Mouse (Mus musculus) ES-E14 (cell line): ENCODE results near the gene Syt3. TPM values are rescaled to one million over a fixed set of nuclear protein-coding genes. Genes with fewer than 3 reads are reported as not detected.
A peak's percentile ranks its signal among the peaks of the same experiment; 100 is the strongest.

Experiments used
- DNase-seq: peaks from one replicate; pipeline ENCODE4 v3.0.0-alpha.2; 2013; ENCODE audit warnings: low read depth, low spot score
- H3K27ac ChIP-seq: 2 replicates; pipeline ENCODE4 v1.5.1; 2012; ENCODE audit warnings: low read depth, mild to moderate bottlenecking, low read length, moderate library complexity, mixed read lengths; ENCODE audit not compliant: poor library complexity, insufficient read depth, severe bottlenecking
- H3K36me3 ChIP-seq: 2 replicates; pipeline ENCODE4 v1.6.1; 2012; ENCODE audit warnings: mild to moderate bottlenecking, low read length, moderate library complexity, mixed read lengths; ENCODE audit not compliant: control insufficient read depth, poor library complexity, insufficient read depth, severe bottlenecking
- H3K4me1 ChIP-seq, 2 experiments: fragments of 150-350 bp in 1 of 2; sonication (generic) in 1 of 2; 2 replicates each; pipeline ENCODE4 v1.6.1; 2012; ENCODE audit warnings: low read length in 2 of 2, mild to moderate bottlenecking in 1 of 2, mixed read lengths in 1 of 2; ENCODE audit not compliant: control insufficient read depth in 2 of 2, insufficient read depth in 2 of 2, poor library complexity in 1 of 2
- H3K4me3 ChIP-seq, 2 experiments: fragments of 150-350 bp in 1 of 2; sonication (generic) in 1 of 2; 2 replicates each; pipeline ENCODE4 v1.5.1; 2012; ENCODE audit warnings: low read length in 2 of 2, low read depth in 1 of 2, mild to moderate bottlenecking in 1 of 2, mixed read lengths in 1 of 2; ENCODE audit not compliant: insufficient read depth in 1 of 2, poor library complexity in 1 of 2, severe bottlenecking in 1 of 2
- H3K9ac ChIP-seq: 2 replicates; pipeline ENCODE4 v1.6.1; 2012; ENCODE audit warnings: low read depth, mild to moderate bottlenecking, low read length, mixed read lengths; ENCODE audit not compliant: poor library complexity, insufficient read depth, severe bottlenecking
- H3K9me3 ChIP-seq: fragments of 150-350 bp; sonication (generic); 2 replicates; pipeline ENCODE4 v1.6.1; 2012; ENCODE audit warnings: low read depth, mild to moderate bottlenecking, low read length; ENCODE audit not compliant: control insufficient read depth, insufficient read depth
- CHD2 ChIP-seq: IDR thresholded peaks from 2 replicates; pipeline ENCODE4 v1.6.1; 2014; ENCODE audit warnings: mild to moderate bottlenecking, low read depth, low read length, inconsistent platforms
- HCFC1 ChIP-seq: IDR thresholded peaks from 2 replicates; pipeline ENCODE4 v1.6.1; 2012; ENCODE audit warnings: low read length, inconsistent platforms, borderline replicate concordance; ENCODE audit not compliant: insufficient read depth
- MAFK ChIP-seq: IDR thresholded peaks from 2 replicates; pipeline ENCODE4 v1.6.1; 2014; ENCODE audit warnings: mild to moderate bottlenecking, low read depth, low read length, inconsistent platforms; ENCODE audit not compliant: insufficient read depth
- ZC3H11A ChIP-seq: IDR thresholded peaks from 2 replicates; pipeline ENCODE4 v1.6.1; 2012; ENCODE audit warnings: low read depth, mild to moderate bottlenecking, inconsistent platforms, low read length, borderline replicate concordance
- ZNF384 ChIP-seq: IDR thresholded peaks from 2 replicates; pipeline ENCODE4 v1.6.1; 2012; ENCODE audit warnings: low read depth, low read length, inconsistent platforms
- in situ Hi-C, 2 experiments: fragments of 600-800 bp; cut with MboI; formaldehyde crosslinking; loops; one replicate each; pipeline ENCODE4 v1.15.1; 2025; ENCODE audit warnings: low sequenced_read_pairs in 2 of 2, inconsistent platforms in 1 of 2; ENCODE audit not compliant: unreplicated experiment in 2 of 2
- total RNA-seq: library from RNA; depleted of rRNA; stranded (reverse); fragments of 300-350 nt; gene quantifications from 2 replicates; pipeline ENCODE4 v1.2.3, GENCODE M21; 2012

Gene Syt3
- total RNA-seq, 1 experiment = 5.8 TPM

DNA sequence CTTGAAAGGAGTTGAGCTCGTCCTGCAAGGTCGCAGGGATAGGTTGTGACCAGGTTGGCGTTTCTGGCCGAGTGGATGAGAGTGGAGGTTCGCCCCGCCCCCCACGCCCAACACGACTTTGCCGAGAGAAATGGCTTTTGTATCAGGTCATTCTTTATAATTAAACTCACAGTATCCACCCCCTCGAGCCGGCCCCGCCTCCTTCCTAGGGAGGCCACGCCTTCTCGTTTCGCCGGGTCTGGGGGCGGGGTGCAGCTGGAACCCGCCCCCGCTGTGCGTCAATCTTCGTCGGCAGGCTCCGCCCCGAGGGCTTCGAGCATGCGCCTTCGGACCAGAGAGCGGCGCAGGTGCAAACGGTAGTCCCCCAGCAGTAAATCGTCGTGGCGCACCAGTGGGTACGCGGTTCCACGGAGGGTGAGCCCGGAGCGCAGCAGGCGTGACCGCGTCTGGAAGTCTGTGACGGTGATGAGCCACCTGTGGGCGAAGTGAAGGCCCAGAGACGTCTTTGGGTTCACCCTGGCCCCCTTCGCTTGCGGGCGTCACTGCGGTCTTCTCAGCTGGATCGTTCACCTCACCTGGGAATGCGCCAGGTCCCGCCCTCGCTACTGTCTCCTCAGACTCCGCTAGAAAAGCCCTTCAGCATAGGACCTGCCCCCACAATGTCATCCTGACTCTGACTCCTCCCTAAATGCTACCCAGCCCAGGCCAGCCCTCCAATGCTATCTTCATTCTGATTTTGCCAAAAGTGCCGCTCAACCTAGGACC lies 23.8 kb upstream of the Syt3 start:
- peaks cover 2 to 25% of the 10 kb centered on the region in 2 experiments; a peak in 1 of 4 replicates for H3K4me1 ChIP-seq
- H3K4me3 ChIP-seq = peak overlapping the region; percentile 75 to 91
- in situ Hi-C loops = loop anchor here in 1 of 2 experiments (10.0 kb wide), 1 partner anchor 95 kb away; the partner anchor contains the start of gene Gm15517
- no peak overlapping the region for H3K27ac ChIP-seq
- H3K9ac ChIP-seq = peak overlapping the region; percentile 77
- TF ChIP-seq ZNF384 = no peak
- TF ChIP-seq HCFC1 = 0 out of 2 replicates have a peak, but pooled peaks have one; percentile 52
- DNase-seq = peak; percentile 89
- no peaks in the 10 kb centered on the region for H3K36me3 ChIP-seq
- no peaks in the 10 kb centered on the region for H3K9me3 ChIP-seq

DNA sequence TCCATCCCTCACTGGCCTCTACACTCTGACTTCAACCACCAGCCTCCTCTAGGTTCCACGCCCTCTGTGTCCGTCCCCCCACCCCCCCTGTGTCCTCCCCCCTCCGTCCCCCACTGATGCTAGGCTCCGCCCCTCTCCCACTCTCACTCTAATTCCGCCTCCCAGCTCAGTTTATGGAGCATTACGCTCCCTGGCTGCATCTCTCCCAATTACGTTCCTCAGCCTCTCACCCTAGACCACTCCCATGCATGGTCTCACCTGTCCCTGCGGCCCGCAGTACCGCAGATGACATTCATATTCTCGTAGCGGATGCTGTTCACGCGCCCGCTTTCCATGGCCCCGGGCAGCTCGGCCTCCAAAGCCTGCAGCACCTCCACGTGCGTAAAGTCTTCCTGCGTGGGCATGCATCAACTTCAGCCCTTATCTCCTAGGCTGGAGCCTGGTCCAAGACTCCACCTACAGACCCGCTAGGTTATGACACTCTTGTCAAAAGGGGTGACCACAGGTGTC lies 23.1 kb upstream of the Syt3 start:
- Histone ChIP-seq H3K9me3 (no peaks in the 10 kb centered on the region), H3K4me3 (peak overlapping the region; percentile 75 to 91), H3K36me3 (no peaks in the 10 kb centered on the region), H3K27ac (no peak overlapping the region), H3K9ac (peak overlapping the region; percentile 77), H3K4me1 (peaks cover 1 to 25% of the 10 kb centered on the region in 2 experiments; a peak in 1 of 4 replicates)
- TF ChIP-seq ZC3H11A = no peak
- TF ChIP-seq HCFC1 = no peak
- TF ChIP-seq CHD2 = no peak
- no peak for TF ChIP-seq ZNF384
- TF ChIP-seq MAFK = no peak
- no peak for DNase-seq
- in situ Hi-C loops = no loop called here

DNA sequence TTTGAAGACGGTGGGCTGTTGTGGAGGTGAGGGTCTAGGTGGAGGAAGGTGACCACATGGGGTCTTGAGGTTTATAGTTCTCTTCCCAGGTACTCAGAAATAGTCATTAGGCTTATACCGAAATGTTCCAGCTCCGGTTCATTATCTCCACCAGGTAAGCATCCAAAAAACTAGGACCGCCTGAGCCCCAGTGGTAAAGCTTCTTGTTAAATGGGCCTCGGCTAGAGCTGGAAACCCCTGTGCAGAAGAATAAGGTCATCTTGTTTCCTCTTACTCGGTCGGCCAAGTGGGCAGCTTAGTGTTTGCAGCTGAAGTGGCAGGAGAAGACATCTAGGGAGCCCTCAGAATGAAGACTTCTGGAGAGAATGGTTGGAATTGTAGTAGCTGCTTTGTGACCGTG lies 11.2 kb upstream of the Syt3 start:
- no peak overlapping the region for H3K27ac ChIP-seq
- in situ Hi-C loops = no loop called here
- H3K4me1 ChIP-seq = peaks cover 0 to 4% of the 10 kb centered on the region in 2 experiments; a peak in 1 of 4 replicates
- H3K9ac ChIP-seq = no peak overlapping the region
- TF ChIP-seq ZC3H11A = no peak
- no peak for TF ChIP-seq CHD2
- TF ChIP-seq HCFC1 = no peak
- no peak for TF ChIP-seq ZNF384
- TF ChIP-seq MAFK = no peak
- no peak overlapping the region for H3K4me3 ChIP-seq
- no peaks in the 10 kb centered on the region for H3K9me3 ChIP-seq
- DNase-seq = no peak
- no peaks in the 10 kb centered on the region for H3K36me3 ChIP-seq

DNA sequence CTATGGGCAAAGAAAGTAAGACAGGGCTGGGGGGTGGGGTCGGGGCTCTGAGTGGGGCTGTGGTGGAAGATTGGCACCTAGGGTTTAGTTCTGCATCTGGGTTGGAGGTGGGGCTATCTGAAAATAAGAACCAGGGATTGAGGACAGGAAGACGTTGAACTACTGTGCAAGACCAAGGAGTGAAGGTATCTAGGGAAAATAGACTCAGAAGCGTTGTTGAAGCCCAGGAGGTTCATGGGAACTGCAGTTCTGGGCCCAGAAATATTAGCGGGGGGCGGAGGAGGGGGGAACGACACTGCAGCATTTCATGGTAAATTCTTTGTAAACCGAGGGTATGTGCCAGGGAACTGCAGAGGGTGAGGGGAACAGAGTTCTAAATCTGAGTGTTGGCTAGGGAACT lies 10.4 kb upstream of the Syt3 start:
- in situ Hi-C loops = no loop called here
- TF ChIP-seq HCFC1 = no peak
- TF ChIP-seq ZC3H11A = no peak
- no peak for TF ChIP-seq CHD2
- no peak for TF ChIP-seq MAFK
- no peak for TF ChIP-seq ZNF384
- Histone ChIP-seq H3K4me3 (peak overlapping the region; percentile 61 to 80), H3K9me3 (no peaks in the 10 kb centered on the region), H3K36me3 (no peaks in the 10 kb centered on the region), H3K27ac (no peak overlapping the region), H3K4me1 (peaks cover 0 to 7% of the 10 kb centered on the region in 2 experiments; a peak in 2 of 4 replicates), H3K9ac (peak overlapping the region; percentile 38)
- DNase-seq = no peak
